Mouse (Mus musculus): ENCODE measurements around the gene Ppp1r18. TPM values are rescaled to one million over a fixed set of nuclear protein-coding genes. Genes with fewer than 3 reads are reported as not detected.

Gene Ppp1r18
- total RNA-seq (2021) = 1 to 10 TPM; 4.8 to 8.0 TPM
- long read RNA-seq, experiment 1, partial matches to known transcripts = 0 of 2 reads
- long read RNA-seq, experiment 1, other reads (novel, unspliced or antisense) = 1 of 2 reads
- long read RNA-seq, experiment 2, transcript Ppp1r18-205 (3 exons, 3,185 nt) = major isoform, 5 of 6 reads
- long read RNA-seq, experiment 2, partial matches to known transcripts = 0 of 6 reads
- long read RNA-seq, experiment 2, other reads (novel, unspliced or antisense) = 1 of 6 reads

- peak; percentile 84 for DNase-seq
These were observed at the start of gene Ppp1r18 for GRCm38 (mm10) chr17:35865481-35866280. Gene Ppp1r18 (plus strand): TSS chr17:35865593.

DNA sequence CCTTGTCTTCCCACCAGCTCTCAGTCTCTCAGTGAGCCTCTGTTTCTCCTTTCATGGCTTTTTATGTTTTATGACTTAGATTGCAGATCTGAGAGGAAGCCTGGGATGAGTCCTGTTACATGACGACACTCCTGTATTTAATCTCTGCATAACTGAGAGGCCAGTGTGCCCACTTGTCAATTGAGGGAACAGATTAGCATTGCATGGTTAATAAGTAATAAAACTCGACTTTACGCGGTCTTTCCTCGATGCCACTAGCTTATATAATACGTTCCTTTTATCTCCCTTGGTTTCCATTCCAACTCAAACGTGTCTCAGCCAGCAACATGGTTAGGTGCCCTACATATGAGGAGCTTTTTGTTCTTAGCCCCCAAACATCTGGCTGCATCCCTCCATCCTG lies 49.6 kb upstream of the Ppp1r18 start:
- DNase-seq = no peak

DNA sequence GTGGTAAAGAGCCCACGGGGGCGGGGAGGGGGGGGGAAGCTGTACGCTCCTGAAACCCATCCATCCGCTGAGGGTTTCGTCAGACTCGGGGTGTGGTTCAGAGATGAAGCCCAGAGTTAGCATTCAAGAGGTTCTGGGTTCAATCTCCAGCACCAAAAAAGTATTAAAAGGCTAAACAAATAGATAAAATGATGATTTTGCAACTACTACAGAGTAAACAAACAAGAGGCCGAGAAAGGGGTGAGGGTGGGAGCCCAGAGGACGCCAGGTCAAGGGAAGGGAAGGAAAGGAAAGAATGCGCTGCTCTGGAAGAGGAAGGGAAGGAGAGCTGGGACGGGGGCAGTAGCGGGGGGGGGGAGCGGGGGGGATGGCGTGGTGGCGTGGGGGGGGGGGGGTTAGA lies 48.7 kb upstream of the Ppp1r18 start:
- no peak for DNase-seq

GRCm38 (mm10) chr17:35817226-35817625 lies 48.2 kb upstream of the Ppp1r18 start:
- no peak for DNase-seq

DNA sequence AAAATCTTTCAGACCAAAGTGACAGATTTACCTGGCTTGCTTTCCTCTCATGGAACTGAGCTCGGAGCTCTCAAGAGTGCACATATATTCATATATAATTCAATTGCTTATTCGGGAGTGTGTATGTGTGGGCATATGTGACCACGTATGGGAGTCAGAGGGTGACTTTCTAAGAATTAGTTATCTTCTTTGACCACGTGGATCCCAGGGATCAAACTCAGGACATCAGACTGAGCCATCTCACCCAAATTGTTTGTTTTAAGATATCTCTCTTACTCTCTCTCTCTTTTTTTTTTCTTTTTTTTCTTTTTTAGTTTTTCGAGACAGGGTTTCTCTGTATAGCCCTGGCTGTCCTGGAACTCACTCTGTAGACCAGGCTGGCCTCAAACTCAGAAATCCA lies 45.3 kb upstream of the Ppp1r18 start:
- DNase-seq = no peak

DNA sequence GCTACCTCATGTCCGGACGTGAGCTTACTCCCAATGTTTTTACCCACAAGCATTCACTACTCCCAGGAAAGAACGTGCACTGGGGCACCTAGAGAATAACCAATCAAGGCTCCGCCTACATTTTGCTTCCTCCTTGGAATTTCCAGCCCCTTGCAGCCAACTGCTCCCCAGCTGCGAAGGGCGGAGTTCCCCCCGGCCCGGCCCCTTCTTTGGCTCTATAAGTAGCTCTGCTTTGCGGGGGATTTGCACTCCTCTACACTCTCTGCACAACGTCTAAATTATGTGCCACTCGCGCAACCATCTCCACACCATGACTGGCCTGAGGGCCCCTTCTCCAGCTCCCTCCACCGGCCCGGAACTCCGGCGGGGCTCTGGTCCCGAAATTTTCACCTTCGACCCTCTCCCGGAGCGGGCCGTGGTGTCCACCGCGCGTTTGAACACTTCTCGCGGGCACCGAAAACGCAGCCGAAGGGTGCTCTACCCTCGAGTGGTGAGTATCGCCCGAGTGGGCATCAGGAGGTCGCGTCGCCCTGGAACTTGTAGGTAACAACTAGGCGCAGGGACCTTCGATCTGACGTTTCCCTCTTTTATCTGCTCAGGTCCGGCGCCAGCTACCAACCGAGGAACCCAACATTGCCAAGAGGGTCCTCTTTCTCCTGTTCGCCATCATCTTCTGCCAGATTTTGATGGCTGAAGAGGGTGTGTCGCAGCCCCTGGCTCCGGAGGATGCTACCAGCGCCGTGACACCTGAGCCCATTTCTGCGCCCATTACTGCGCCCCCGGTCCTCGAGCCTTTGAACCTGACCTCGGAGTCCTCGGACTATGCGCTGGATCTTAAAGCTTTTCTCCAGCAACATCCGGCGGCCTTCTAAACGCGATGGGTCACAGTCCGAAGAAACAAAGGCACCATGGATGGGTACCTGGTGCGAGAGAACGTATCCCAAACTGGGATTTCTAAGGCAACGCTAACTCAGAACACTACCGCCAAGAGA lies 43.7 kb upstream of the Ppp1r18 start, which contains the start of gene Ier3:
Ier3 (plus strand) TSS at position 246 of the 992 bp plus-strand sequence.
- peak; percentile 85 for DNase-seq

DNA sequence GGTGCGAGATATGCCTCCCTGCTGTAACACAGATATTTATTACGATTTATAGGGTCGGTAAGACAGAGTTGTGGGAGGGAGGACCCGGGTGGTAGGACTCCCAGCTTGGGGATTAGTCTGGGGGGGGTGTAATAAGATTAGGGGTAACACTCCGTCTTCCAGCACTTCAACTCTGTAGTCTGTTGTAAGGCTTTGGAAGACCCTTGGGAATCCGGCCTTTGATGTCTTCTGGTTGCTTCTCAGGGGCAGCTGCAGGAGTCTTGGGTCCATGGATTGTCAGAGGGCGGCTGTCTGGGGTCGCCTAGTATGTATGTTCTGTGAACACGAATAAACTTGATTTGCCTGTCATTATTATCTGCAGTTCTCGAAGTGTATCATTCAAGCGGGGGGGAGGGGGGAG lies 42.8 kb upstream of the Ppp1r18 start:
- DNase-seq = no peak

GRCm38 (mm10) chr17:35822964-35823937 lies 42.1 kb upstream of the Ppp1r18 start, which contains the start of gene Flot1:
Gene Flot1 (plus strand): TSS chr17:35823230.
- DNase-seq = peak; percentile 87

DNA sequence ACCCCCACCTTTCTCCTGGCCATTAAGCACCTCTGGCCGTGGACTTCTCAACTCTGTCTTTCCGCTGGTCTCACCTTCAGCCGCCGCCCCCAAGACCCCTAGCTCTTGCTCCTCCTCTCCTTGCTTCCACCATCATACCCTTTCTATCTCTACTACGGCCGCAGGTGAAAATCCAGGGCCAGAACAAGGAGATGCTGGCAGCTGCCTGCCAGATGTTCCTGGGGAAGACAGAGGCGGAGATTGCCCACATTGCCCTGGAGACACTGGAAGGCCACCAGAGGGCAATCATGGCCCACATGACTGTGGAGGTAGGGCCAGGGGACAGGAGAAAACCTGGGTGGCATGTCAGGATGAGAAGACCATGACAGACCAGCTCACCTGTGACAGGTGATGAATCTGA lies 41.0 kb upstream of the Ppp1r18 start:
- DNase-seq = no peak

DNA sequence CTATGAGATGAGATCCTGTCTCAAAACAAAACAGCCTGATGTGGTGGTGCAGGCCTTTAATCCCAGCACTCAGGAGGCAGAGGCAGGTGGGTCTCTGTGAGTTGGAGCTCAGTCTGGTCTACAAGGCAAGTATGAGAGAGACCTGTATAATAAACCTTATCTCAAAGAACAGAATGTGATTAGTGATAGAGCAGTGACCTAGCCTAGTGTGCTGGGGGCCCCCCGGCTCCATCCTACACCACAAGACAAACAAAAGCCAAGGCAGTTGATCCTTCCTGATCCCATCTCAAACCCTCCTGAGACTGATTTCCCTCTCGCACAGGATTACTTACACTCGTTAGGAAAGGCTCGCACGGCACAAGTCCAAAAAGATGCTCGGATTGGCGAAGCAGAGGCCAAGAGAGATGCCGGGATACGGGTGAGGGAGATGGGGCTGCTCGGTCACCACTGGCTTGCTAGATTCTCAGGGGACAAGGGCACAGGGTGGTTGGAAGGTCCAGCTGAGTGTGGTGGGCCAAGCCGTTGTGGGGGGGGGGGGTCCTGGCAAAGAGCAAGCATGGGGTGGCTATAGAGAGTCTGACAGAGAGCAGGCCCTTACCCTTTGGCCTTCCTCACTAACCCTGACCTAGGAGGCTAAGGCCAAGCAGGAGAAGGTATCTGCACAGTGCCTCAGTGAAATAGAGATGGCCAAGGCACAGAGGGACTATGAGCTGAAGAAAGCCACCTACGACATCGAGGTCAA lies 40.1 kb upstream of the Ppp1r18 start:
- DNase-seq = no peak

DNA sequence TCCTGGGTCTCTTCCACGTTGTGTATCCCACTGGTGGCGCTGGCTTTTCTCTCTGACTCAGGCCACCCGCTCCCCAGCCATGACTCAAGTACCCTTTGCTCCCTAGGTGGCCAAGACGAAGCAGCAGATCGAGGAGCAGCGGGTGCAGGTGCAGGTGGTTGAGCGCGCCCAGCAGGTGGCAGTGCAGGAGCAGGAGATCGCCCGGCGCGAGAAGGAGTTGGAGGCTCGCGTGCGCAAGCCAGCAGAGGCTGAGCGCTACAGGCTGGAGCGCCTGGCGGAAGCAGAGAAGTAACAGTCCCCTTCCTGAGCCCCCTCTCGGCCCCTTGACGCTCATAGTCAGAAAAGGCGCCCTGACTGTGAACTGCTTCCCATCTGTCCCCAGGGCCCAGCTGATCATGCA lies 35.7 kb upstream of the Ppp1r18 start:
- peak; percentile 74 for DNase-seq

DNA sequence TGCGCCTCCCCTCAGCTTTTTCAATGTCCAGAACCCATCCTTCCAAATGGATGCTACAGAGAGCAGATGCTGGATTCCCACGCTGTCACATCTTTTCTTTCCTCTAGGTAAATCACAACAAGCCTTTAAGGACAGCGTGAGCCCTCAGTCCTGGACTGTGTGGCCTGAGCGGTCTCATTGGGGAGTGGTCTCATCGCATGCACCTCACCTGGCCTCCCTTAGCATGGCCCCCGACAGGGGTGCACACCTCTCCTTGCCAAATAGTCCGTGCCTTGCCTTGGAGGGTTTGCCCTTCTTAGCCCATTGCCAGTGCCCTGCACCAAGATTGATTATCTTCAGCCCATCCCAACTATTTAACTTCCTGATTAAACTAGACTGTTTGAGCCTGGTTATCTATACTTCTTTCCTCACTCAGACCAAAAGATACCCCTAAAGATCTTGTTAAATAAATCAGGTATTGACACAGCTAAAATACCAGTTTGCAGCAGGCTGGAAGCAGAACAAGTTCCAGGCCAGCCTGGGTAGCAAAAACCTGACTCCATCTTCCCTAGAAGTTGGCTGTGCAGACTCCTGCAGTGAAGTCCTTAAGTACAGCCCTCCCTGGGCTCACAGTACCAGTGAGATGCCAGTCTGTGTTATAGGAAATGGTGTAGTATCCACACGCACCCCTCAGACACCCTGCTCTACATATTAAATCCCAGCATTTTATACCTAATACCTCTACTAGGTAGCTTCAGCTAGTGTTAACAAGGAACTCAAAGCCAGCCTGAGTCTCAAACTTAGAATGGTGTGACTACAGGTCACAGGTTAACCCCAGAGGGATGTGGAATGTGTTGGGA lies 32.8 kb upstream of the Ppp1r18 start:
- no peak for DNase-seq

DNA sequence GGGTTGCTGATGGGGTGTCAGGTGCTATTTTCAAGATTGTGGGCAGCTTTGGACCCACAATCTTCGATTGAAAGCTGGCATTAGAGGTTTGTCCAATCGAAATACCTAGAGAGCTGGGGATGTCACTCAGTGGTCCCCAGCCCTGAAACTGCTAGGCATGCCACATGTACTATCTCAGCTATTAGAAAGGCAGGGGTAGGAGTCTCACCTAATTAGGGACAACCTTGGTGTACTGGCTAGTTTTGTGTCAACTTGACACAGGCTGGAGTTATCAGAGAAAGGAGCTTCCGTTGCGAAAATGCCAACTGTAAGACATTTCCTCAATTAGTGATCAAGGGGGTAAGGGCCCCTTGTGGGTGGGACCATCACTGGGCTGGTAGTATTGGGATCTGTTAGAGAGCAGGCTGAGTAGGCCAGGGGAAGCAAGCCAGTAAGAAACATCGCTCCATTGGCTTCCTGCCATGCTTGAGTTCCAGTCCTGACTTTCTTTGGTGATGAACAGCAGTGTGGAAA lies 32.1 kb upstream of the Ppp1r18 start:
- no peak for DNase-seq

GRCm38 (mm10) chr17:35833894-35834293 lies 31.5 kb upstream of the Ppp1r18 start:
- DNase-seq = no peak

DNA sequence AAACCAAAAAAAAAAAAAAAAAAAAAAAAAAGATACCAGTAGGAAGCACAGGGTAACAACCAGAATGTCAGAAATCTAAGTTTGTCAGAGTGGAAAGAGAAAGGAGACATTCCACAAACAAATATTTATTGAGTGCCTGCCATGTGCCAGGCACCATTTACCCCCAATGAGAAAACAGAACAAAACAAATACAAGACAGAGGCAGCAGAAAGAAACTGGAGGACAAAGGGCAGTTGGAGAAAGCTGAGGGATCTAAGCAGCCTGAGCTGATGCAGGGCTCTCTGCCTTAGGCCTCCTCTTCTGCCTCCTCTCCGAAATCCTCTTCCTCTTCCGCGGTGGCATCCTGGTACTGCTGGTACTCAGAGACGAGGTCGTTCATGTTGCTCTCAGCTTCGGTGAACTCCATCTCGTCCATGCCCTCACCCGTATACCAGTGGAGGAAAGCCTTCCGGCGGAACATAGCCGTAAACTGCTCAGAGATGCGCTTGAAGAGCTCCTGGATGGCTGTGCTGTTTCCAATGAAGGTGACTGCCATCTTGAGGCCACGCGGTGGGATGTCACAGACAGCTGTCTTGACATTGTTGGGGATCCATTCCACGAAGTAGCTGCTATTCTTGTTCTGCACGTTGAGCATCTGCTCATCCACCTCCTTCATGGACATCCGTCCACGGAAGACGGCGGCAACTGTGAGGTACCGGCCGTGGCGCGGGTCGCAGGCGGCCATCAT lies 30.5 kb upstream of the Ppp1r18 start:
- no peak for DNase-seq

DNA sequence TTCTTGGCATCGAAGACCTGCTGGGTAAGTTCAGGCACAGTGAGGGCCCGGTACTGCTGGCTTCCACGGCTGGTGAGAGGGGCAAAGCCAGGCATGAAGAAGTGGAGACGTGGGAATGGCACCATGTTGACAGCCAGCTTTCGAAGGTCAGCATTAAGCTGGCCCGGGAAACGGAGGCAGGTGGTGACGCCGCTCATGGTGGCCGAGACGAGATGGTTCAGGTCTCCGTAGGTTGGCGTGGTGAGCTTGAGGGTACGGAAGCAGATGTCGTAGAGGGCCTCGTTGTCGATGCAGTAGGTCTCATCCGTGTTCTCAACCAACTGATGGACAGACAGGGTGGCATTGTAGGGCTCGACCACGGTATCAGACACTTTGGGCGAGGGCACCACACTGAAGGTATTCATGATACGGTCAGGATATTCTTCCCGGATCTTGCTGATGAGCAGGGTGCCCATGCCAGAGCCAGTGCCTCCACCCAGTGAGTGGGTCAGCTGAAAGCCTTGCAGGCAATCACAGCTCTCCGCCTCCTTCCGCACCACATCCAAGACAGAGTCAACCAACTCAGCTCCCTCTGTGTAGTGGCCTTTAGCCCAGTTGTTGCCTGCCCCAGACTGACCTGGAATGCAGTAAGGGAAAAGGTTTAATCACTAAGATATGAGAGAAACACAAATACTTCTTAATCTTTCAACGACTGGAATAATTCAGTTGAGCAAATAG lies 29.8 kb upstream of the Ppp1r18 start:
- DNase-seq = no peak

GRCm38 (mm10) chr17:35836178-35836965 lies 29.0 kb upstream of the Ppp1r18 start:
- DNase-seq = peak; percentile 68

Measured in gastrocnemius, postnatal 25 days (tissue).